Mouse (Mus musculus): ENCODE data around the gene Six4.
"Not testable (repeated sequence)": the region's sequence is repeated elsewhere in the genome, so short reads cannot be mapped to it uniquely, and the experiment has no call there.

Six4 gene

DNA sequence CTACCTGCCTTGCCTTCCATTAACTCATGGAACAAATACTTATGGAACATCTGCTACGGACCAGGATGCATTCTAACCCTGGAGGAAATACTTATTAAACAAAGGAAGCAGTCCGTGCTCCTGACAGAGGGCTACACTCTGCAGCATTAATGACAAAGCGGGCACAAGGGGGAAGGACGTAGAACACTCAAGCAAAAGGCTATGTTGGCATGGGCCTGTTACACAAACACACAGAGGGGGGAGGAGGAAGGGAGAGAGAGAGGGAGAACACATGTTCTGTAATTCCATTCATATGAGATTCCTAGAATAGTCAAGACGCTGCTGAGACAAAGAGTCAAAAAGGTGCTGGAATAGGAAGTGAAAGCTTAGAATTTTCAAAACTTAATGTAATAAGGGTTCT is 24.8 kb downstream of the Six4 start:
- DNase-seq (ENCODE audit: low spot score), result no peak

DNA sequence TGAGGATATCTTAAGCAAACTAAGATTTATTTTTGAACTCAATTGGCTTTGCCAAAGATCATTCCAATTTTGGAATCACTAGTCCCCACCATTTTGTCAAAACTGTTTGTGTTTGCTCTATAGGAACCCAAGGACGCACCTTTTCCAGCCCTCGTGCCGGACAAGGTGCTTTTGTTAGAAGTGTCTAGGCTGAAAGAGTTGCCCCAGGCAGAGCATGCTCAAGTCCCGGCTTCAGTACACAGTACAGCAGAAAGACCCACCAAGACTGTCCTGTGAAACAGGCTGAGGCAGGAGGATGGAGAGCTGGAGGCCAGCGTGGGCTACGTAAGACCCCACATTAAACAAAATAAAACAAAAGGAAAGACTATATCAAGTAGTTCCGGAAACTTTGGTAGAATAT is 26.2 kb downstream of the Six4 start:
- DNase-seq (ENCODE audit: low spot score), result no peak

DNA sequence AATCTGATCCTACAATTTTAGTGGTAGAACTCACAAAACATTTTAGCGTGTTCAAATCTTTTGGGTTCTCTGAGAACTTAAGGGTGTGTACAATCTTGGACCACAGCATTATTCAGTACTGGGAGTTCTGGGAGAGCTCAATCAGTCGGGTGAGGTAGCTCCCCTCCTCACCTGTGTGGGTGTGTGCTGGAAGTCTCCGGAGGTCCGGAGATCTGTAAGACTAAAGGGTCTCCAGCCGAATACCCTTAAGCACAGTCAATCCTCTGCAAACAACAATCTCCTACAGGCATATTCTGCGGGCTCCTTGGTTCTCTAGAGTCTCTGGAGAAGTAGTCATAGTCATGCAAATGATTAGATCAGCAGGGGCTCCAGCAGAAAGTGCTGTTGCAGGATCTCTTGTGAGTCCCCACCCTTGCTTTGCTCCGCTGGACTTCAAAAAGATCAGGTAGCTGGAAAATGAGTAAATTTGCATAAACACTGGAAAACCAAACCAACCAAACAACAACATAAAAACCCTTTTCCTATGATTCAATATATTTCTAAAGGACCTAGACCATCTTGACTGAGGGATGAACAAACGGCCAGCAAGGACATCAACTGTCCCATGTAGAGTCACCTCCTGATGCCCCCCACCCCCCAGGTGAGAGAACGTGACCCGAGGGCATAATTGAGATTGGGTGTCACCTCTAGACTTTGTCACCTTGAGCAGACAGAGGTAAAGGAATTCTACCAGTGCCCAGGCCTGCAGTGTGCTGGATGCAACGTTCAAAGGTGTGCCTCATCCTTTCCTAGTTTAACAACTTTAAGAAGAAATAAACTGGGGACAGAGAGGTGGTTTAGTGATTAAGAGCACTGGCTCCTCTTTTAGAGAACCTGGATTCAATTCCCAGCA is 27.3 kb downstream of the Six4 start:
- no peak for DNase-seq (ENCODE audit: low spot score)

DNA sequence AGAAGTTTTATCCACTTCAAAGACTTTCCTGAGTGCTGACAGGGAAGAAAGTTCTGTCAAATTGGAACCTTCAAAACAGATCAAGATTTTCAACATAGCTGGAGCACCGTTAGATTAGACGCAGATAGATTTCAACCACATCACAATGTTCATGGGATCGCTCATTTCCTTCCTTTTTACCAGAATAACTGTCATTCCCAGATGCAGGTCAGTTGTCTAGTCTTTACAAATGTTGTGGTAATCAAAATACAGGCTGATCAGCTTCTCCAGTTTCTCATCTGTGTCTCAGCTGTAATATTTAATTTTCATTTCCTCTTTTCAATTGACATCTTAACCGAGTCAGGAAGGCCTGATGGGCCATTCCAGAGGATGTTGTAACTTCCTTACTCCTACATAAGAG is 29.5 kb downstream of the Six4 start:
- DNase-seq (ENCODE audit: low spot score), result no peak

DNA sequence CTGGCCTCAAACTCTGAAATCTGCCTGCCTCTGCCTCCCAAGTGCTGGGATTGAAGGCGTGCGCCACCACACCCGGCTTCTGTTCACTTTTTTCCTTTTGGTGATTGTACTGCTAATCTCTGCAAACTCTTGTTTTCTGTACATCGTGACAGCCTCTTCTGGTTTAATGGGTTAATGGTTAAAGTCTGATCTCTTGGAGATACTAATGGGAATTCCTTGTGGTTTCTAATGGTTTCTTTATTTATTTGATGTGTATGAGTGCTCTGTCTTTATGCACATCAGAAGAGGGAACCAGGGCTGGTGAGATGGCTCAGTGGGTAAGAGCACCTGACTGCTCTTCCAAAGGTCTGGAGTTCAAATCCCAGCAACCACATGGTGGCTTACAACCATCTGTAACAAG is 31.4 kb downstream of the Six4 start:
- DNase-seq (ENCODE audit: low spot score), result not testable (repeated sequence)

DNA sequence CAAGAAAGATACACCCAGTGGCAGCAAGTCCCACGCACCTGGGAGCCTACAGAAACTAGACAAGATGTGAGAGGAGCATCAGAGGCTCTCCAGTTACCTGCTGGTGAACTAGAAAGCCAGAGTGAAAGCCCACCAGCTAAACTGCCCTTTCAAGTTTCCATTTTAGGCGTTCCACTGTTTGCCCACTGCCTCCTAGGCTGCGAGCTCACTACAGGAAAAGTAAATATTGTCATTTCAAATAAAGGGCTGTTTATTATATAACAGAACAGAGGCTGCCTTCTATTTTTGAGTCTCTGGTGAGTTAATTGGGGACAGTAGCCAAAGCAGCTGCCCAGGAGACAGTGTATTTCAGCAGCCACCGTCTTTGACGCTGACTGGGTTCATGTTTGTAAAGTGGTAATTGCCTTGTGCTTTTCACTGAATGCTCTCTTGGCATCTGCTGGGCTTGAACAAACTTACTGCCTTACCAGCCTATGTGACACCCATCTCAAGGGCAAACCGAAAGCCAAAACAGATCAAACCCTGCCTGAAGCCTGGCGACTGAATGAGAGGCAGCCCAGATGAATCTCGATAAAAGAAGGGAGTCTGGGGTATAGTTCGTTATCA is 52.3 kb downstream of the Six4 start:
- peak; percentile 41 for DNase-seq (ENCODE audit: low spot score)

DNA sequence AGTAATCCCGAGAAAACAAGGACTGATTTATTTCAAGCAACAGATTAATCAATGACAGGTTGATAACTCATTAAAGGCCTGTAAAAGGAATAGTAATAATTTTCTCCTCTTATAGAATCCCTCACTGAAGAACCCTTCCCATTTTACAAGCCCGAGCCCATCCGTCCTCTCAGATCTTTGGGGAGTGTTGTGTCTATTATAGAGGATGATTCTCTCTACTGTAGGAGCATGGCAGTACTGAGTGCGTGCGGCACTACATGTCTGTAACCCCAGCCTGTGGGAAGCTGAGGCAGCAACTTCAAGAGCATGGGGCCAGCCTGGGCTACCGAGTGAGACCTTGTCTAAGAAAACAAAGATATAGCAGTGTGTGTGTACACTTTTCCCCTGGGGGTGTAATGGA is 55.8 kb downstream of the Six4 start:
- DNase-seq (ENCODE audit: low spot score), result no peak

DNA sequence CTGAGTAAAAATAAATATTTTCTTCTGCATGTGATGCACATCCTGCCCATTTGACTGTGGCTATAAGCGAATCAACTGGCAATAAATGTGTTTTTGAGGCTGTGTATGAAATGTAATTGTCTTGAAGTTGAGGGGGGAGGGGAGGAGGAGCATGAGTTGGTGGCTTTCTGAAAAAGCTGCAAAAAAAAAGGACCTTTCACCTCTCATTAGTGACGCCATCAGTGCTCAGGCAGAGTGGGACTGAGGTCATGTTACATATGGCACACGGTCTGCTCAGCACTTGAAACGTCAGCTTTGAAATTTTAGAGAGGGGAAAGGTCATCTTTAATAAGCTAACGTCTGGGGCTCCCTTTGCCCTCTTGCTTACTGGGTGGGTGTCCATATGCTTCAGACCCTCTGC is 57.8 kb downstream of the Six4 start:
- no peak for DNase-seq (ENCODE audit: low spot score)

DNA sequence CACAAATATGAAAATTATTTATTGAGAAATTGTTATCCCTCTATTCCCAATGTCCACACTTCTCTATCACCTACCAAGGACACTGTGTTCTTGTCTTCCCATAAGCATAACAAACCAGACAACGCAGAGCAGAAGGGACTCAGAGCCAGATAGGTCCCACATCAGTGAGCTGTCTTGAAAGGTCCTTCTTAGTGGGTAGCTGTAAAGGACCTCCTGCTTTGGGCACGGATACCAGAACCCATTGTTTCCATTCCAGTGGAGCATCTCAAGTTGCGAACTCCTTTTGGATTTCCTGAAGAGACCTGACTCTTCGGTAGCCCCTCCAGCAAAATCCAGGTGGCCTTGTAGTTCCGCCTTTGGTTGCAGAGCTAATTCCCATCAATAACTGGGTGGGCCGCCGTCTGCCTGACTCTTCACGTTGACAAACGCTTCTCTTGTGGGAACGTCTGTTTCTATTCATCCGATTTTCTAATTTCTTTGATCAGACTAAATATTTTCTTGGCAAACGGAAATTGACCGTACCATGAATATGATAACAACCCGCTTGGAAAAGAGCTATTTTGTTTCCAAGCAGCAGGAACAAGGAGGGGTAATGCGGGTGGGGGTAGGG is 58.6 kb downstream of the Six4 start:
- no peak for DNase-seq (ENCODE audit: low spot score)

DNA sequence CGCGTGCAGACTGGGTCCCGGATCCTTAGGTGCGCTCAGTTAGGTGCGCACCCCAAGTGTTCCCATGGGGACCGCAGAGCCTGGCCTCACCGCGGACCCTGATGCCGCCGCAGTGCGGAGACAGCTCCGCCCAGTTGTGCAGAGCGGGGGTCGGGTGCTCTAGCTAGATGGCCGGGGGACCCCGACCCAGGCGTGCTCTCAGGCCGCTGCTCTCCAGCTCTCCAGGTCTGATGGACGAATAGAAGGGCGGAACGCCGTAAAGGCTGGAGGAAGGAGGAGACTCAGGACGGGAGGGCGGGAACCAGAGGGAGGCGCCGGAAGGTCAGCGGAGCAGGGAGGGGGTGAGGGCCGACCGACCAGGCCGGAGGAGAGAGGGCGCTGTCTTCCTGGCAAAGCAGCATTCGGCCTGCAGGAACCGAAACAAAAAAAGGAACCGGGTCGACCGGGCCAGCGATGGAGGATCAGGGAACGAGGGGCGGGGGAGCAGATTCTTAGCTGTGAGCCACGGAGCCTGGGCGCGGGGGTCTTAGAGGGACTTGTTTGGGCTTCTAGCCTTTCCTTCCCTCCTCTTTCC is 59.5 kb downstream of the Six4 start, which contains the start of gene Six1:
Gene Six1 (minus strand): TSS at position 220 of the 574 bp plus-strand sequence.
- peak; percentile 87 for DNase-seq (ENCODE audit: low spot score)

DNA sequence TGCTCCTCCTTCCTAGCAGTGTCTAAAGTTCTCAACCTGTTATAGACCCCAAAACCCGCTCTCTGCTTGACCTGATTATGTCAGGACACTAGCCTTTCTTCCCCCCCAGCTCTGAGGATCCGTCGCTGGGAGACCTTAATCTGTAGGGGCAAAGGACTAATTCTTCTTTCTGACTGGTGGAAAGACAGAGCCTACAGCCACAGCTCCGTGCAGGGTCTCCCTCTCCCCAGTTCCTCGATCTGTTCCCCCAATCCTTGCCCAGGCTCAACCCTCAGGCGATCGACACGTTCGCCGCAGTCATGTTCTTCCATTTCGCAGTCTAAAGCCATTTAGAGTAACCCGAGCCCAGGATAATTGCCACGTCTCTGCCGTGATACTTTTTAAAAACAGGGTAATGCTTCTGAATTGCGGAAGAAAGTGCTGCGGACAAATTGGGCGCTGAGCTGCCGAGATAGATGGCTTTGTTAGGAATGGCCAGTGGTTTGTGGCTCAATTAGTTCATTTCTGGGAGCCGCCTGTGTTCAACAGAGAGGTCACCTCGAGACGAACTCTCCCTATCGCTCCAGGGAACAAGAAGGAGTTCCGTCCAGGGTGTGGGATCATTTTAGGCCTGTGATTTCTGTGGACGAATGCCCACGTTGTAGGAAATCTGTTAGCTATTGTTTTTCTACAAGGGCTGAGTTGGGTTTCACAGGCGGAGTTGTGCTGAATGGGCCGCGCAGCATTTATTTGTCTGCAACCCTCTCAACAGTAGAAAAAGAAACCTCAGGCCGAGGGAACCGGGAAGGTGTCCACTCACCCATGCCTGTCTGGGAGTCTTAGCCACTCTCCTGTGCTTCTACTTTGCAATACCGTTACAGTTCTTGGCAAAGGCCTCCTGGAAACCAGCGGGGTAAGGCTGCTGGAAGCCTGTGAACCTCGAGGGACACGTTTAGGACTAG is 60.3 kb downstream of the Six4 start:
- DNase-seq (ENCODE audit: low spot score), result no peak

DNA sequence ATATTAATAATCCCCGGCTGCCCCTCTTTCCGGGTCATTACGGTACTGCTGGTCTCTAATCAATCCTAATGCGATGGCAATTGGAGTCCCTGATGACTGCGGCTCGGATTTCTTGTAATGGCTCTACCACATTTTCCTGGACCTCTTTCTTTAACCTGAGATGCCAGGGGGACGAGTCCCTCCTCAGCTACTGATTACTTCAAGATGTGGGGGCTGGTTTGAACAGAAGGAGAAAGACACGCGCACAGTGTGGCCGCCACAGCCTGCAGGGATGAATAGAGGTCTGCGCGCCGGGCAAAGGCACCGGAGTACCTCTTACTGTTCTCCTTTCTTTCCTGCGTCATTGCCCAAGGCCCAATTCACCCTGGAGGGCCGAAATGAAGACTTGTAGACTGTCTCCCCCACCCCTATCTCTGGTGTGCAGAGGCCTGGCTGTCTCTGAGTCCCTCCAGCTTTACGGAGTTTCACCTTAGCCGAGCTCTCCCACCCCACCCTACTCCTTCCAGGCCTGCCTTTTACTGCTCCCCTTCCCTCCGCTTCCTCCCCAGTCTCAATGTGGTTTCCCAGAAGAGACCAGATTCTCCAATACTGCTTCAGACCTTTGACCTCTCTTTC is 61.1 kb downstream of the Six4 start:
- no peak for DNase-seq (ENCODE audit: low spot score)

DNA sequence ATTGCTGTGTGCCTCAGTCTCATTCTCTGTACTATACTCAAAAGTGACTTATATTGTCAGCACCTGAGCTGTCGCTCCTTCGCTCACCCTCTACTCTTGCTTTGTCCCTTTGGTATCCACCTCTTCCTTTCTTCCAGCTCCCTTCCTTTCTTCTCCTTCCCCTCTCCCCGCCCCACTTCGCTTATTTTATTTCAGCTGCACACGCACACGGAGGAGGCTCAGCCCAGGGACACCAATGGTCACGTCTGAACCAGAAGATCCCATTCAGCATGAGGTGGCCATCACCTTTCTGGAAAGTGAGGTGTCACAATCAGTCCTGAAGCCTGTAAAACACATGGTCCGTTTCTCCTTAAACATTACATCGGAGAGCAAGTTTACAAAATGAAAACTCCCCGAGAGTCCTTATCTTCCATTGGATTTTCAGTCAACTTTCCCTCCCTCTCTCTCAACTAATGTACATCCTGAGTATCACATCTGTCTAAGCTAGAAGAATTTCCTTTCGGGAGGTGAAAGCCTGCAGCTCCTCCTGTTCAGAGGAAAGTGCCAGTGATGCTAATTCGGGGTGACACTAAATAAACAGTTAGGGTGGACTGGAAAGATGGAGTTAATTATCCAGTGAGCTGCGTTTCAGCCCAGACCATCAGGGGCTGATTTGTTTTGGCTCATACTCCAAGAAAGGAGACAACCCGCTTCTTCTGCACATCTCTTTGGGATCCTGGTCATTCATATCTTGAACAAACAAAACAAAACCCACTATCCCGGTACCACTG is 62.3 kb downstream of the Six4 start:
- DNase-seq (ENCODE audit: low spot score), result no peak

DNA sequence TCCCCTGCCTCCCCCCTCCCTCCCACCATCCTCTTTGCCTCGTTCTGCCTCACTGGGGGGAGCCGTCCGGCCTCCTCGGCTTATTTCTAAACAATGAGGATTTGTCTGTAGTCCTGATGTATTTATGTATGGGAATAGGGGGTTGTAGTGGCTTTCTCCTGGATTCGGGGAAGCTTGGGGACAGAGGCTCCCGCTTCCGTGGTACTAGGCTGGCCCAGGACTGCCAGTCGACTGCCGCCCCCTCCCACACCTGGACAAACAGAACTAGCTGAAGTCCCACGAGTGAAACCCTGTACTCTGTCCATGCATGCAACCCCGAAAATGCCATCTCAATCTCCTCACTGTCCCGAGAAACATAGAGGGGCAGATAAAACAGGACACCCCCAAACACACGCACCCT is 63.0 kb downstream of the Six4 start:
- DNase-seq (ENCODE audit: low spot score), result no peak
